Mouse (Mus musculus): ENCODE measurements at regions not wholly inside any gene's neighbourhood (a gene's known extent, or its start where the extent isn't known, plus 50 kb on each side); places are given as distances from the start of the nearest gene placed in this dataset.

DNA sequence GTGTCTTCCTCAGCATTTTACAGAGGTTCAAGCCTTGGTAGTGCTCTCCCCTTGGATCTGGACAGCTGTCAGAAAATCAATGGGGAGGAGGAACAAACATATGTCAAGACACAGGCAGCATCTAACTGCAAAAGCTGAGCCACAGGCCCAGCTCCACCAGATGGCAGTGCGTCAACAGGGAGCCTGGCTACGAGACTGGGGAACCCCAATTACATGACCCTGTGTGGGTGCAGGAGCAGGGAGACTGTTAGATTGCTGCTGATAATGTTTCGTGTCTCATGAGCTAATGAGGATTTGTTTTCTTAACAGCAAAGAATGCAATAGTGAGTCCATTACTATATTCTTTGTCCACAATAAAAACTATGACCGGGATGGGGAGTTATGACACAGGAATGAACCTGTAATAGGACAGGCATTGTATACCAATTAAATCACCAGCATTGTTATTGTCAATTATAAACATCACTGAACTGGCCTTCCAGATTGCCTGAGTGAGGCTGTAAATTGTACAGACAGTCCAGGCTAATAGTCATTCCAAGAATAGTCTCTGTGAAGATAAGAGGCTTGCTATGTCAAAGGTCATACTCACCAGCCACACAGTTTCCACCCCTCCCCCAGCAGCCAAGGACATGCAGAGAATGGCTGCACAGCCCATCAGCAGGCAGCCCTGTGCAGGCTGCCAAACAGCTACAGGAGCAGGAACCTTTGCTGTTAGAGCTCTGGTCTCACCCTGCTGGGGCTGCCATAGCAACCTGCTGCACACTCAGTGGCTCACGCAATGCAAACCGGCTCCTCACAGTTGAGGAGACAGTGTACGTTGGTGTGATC, 58.8 kb upstream of the Barx2 start:
- ATAC-seq (replicated peaks; ENCODE audit: low read depth, poor library complexity, severe bottlenecking): peak; percentile 96

DNA sequence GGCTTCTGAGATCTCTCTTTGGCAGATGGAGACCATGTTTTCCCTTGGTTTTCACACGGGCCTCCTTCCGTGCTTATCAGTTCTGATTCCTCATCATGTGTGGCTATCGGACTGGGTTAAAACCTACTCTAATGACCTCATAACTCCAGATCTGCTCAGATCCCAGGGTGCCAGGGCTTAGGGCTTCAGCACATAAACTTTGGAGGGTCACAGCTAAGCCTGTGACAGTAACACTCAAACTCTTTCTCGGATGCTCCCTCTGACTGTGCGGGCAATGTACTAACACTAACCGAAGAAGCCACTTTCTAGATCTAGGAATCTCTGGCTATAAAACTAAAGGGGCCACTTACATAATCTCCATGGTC, 59.3 kb upstream of the Barx2 start:
- ATAC-seq (replicated peaks; ENCODE audit: low read depth, poor library complexity, severe bottlenecking): no peak

DNA sequence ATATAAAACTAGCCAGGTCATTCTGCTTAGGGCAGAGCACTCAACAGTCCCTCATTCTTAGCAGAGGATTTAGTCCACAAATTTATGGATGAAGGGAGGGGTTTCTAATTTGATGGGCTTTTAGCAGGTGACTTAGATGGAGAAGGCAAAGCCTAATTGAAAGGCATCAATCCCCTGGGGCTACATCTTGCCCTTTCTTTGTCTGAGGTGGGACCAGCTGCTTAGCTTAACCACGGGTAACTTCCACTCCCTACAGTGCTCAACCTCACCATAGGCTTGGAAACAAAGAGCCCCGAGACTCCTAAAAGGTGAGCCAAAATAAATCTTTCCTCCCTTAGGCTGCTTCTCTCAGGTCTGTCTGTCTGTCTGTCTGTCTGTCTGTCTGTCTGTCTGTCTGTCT, 62.9 kb upstream of the Barx2 start:
- no peak for ATAC-seq (replicated peaks; ENCODE audit: low read depth, poor library complexity, severe bottlenecking)

DNA sequence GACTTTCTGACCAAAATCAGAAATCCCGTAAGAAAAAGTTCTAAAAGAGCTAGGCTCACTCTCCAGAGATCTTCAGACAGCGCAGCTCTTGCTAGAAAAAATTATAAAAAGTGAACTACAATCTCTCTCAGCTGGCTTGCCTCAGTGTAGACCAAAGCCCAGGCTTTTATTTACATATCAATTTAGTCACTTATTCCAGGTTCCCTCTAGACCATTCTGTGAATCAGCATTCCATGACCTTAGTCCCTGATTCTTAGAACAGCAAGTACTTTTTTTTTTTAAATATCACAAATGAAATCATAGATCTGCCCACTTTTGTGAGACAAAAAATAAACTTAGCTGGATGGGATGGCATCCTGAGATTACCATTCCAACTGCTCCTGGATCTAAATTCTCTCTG, 64.8 kb upstream of the Barx2 start:
- ATAC-seq (replicated peaks; ENCODE audit: low read depth, poor library complexity, severe bottlenecking): no peak

DNA sequence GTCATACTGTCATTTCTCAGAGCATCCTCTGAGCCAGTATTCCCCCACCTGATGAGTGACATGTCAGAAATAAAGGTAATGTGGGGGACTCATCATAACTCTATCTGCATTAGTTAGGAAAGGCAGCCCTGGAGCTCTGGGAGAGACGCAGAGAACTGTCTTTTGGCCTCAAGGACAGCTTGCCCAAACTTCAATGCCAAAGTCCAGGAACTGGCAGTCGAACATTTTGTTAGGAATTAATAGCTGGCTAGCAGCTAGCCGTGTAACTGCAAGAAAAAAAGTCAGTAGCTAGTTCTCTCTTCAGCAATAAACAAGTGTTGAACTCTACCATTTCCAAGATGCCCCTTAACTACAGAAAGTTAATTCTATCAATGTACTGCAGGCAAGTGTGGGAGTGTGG, 65.9 kb upstream of the Barx2 start:
- ATAC-seq (replicated peaks; ENCODE audit: low read depth, poor library complexity, severe bottlenecking): no peak

DNA sequence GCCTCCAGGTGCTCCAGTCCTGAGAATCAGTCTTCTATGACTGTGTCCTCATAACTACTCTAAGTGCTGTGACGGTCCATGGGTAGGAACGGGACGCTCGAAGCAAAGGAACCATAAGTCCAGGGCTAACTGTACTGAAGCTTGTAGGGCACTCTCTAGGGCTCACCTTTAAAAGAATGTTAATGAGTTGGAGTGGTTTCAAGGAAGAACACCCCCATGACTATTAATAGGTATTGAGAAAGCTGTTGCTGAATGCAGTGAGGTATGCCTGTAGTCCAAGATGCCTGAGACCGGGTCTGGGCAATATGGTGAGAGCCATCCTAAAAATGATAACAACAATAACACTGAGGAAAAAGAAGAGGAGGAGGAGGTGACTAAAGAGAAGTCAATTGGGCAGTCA, 67.2 kb upstream of the Barx2 start:
- ATAC-seq (replicated peaks; ENCODE audit: low read depth, poor library complexity, severe bottlenecking): no peak

DNA sequence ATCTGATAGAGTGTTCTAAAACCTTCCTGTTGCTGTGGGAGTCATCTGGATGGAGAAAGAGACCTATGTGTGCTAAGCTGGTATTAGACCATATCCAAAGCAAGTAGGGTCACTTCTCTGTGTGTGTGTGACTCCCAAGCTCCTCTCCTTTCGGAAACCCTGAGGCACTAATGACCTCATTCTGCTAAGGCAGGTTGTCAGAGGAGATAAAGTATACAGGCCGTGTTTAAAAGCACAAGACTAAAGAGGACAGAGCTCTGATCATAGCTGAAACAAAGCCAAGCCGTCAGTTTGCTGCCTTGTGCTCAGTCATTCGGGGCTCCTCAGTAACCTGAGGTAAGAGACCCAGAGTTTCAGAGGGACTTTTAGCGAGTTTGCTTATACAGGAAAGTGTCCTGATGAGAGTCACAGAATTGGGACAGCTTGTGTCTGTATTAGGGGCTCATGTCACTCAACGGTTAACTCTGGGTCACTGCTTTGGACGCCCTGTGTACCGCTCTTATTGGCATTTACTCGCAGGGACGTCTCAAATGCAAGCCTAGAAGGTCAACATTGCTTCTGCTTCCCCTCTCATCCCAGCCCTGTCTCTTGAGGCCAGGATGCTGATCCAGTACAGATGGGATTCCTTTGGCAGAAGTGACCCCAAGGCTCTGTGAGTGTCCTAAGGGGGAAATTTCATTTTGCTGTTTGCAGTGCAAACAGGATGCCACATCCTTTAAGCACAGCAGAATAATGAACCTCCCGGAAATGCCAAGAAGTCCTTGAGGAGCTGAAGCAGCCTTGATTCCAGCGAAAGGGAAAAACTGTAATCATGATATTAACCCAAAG, 70.7 kb upstream of the Barx2 start:
- no peak for ATAC-seq (replicated peaks; ENCODE audit: low read depth, poor library complexity, severe bottlenecking)

DNA sequence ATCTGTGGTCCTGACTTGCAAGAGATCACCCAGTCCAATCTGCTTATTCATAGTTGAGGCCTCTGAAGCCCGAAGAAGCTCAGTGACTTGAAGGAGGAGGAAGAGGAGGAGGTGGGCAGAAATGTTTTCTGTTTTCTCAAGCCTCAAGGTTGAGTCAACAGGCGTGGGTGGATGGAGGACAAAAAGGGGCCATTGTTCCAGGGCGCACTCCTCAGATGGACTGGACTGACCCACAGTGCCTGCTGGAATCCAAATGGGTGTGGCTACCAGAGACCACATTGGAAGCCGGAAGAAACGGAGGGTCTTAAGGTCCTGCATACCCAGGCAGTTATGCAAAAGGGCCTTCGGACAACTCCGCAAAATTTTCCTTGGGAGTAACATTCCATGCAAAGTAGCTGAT, 75.6 kb upstream of the Barx2 start:
- ATAC-seq (replicated peaks; ENCODE audit: low read depth, poor library complexity, severe bottlenecking): no peak

DNA sequence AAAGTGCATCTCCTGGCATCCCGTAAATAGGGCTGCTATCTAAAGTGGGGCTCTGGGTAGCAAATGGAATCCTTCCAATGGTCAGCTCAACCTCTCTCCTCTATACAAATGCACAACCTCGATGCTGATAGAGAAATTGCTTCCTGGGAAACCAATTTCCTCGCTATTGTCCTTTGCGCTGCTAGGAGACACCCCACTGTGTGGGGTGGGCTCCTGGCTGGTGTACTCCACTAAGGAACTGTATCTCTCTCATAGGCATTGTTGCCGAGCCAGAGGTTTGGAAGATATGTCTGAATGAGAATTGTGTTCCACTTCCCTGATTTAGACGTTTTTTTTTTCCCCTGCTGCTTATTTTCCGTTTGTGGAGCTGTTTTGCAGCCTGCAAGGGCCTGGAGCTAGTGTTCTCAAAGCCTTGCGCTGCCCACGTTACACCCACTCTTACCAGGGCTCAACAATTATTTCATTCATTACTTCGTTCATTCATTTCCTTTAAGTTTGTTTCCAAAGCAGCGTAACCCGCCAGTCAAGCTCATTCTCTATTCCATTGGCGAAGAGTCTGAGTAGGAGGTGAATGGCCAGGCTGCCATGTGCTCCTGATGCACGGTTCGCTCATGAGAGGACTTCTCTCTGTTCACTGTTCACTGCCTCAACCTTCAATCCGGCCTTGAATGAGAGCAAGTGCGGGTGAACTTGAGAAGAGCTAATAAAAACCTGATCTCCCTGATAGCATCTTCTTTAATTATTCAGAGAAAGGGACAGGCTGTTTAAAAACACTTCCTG, 76.5 kb upstream of the Barx2 start:
- no peak for ATAC-seq (replicated peaks; ENCODE audit: low read depth, poor library complexity, severe bottlenecking)

DNA sequence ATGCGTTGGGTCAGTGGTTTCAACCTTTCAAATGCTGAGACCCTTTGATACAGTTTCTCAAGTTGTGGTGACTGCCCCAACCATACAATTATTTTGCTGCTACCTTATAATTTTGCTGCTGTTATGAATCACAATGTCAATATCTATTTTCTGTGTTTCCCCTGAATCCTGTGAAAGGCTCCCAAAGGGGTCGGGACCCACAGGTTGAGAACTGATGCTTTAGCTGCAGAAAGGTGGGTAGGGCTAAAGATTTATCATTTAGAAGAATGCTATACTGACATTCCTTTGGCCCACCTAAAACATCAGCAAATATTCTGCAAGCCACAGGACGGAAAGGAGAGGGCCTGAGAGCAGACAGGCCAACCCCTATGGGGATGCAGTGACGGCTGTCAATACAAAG, 77.2 kb upstream of the Barx2 start:
- ATAC-seq (replicated peaks; ENCODE audit: low read depth, poor library complexity, severe bottlenecking): no peak

DNA sequence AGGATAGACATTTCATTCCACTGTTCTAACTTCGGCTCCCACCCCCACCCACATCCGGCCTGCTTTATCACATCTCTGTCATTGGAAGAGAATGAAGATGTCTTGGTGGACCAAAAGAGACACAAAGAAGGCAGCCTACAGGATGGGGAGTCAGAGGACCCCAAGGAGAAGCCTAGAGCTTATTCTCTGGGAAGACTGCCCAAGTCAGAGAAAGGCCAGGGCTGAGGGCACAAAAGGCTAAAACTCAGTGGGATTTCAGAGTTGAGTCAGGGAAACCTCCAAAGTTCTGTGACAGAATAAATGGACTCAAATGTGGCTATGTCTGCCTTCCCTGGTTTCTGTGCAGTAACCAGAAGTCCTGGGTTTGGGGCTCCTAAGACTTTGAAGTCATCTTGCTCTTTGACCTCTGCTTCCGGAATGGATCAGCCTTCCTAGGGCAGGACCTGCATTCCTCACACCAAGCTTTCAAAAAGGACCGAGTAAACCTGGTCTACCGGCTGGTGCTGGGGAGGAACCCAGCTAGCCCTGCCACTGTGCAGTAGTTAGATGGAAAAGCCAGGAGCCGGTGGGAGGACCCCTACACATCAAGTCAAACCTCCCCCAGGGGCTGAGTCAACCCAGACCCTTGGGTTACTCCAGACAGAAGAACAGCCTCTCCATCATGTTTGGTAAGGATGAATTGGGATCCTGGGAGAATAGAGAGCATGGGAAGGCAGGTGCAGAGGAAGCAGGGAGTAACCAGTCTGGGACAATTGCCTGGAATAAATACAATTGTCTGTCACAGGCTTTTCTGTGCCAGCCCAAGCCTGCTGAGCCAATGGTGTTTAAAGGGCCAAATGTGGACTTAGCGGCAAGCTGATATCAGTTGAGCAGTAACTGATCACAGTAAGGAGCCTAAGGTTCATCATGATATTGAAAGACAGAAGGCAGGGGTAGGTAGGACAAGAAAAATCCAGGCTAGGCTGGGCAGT, 80.7 kb upstream of the Barx2 start:
- no peak for ATAC-seq (replicated peaks; ENCODE audit: low read depth, poor library complexity, severe bottlenecking)

DNA sequence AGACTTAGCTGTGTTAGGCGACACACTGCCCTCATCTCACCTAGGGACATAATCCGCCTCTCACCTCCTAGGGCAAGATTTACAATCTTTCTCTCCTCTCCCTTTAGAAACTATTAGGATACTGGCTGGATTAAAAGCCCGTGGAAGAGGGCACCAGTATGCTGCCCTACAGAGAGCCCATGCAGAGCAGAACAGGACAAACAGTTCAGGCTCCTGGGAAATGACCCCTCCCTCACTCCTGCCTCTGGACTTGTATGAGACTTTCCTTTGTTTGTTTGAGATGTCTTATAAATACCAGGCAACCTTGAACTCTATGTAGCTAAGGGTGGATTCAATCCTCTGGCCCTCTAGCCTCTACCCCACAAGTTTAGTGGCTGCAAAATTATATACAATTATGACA, 81.8 kb upstream of the Barx2 start:
- no peak for ATAC-seq (replicated peaks; ENCODE audit: low read depth, poor library complexity, severe bottlenecking)

DNA sequence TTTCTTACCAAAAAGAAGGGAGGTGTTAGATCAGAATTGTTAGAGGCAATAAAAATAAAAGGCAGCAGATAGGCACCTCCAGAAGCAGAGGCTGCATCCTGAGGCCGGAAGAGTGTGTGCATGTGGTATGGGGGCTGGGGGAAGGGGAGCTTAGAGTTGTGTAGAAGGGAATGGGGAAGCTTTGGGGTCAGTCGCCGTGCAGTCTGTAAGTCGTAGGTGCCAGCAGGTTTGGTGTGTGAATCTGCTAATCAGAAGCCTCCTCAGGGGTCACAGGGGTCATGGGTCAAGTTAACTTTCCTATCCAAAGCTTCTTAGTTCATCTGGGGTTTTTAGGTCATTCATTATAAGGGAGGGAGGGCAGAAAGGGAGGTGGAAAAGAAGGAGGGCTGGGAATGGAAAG, 82.4 kb upstream of the Barx2 start:
- ATAC-seq (replicated peaks; ENCODE audit: low read depth, poor library complexity, severe bottlenecking): peak; percentile 82

DNA sequence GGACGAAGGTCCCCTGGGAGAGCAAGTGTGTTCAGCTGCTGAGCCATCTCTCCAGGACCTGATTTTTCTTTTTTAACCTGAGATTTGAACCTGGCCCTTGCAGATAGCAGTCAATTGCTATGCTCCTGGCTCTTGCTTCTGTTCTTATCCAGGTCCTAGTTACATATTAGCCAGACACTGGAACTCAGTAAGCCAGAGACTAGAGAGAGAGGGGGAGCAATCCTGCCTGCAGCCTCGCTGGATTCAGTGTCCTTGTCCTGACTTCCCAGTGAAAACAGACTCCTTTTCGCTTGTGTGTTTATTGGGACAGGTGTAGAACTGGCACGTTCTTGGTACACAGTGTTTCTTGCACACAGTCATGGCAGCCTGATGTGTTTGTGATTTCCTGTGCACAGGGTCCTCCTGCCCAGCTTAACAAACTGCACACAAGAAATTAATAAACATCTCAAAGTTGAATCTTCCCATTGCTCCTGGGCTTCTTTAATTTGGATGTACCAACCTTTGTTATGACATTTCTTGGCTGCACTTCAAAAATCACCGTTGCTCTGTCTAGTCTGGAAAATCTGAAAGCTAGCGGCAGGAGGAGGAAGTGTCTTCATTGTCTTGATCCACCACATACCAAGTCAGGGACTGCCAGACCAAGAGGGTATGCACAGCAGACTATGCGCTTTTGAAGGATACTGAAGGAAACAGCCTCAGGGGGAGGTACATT, 83.4 kb upstream of the Barx2 start:
- ATAC-seq (replicated peaks; ENCODE audit: low read depth, poor library complexity, severe bottlenecking): 0 out of 2 replicates have a peak, but pooled peaks have one; percentile 24

DNA sequence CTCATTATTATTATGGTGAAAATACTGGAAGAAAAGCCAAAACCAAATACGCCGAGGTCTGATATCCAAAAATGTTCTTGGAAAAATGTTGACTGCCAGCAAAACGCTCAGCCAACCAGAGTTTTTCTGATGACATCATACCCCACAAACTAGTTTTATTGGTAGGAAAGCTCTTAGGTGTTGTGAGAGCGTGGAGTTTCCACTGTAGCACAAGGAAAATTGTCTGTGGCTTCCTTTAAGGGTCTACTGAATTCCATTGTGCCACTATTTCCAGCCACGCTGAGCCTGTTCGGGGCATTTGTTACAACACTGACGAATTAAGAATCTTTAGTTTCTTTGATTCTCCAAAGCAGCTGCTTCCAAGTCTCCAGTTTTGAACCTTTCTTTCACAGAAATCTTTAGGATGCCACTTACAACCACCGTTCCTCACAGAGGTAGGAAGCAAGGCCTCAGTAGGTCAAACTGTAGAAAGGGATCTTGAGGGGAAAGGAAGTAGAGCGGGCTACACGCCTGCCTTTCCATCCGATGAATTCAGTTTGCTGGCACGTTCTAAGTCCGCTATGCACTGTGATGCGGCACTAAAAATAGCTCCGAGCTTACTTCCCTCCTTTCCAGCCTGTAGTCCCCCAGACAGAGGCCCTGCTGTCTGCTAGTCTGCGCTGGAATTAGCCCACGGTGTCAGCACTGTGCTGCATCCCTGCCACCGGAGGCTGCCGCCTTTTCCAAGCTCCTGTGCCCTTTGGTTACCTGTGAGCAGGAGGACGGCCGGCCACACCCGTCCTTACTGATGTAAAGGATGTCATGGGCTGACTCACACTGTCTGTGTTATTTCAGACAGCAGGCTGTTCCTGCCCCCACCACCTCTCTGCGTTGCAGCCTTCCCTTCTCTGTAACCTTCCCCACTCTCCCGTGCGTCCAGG, 84.2 kb upstream of the Barx2 start:
- ATAC-seq (replicated peaks; ENCODE audit: low read depth, poor library complexity, severe bottlenecking): peak; percentile 56

DNA sequence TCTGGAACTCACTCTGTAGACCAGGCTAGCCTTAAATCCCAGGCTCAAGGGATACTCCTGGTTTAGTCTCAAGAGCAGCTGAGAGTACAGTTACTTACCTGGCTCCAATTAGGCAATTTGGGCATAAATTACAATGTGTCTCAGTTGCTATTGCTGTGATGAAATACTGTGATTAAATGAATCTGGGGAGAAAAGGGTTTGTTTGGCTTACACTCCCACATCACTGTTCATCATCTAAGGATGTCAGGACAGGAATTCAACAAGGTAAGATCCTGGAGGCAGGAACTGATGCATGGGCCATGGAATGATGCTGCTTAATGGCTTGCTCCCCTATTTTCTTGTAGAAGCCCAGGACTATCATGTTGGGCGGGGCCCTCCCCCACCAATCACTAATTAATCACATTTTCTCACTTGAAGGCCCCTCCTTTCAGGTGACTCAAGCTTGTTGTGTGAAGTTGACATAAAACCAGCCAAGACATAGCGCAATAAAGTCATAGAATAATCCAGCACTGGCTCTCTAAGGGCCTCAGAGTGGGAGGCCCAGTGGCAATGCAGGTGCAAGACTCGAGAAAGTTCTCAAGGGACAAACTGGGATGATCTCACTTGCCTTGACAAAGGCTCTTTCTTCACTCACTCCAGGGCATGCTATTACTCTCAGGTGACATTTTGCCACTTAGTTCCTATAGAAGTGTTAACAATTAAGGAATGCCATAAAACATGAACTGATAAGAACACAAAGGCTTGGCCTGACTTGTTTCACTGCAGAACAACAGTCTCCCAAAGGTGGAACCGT, 85.4 kb upstream of the Barx2 start:
- no peak for ATAC-seq (replicated peaks; ENCODE audit: low read depth, poor library complexity, severe bottlenecking)

DNA sequence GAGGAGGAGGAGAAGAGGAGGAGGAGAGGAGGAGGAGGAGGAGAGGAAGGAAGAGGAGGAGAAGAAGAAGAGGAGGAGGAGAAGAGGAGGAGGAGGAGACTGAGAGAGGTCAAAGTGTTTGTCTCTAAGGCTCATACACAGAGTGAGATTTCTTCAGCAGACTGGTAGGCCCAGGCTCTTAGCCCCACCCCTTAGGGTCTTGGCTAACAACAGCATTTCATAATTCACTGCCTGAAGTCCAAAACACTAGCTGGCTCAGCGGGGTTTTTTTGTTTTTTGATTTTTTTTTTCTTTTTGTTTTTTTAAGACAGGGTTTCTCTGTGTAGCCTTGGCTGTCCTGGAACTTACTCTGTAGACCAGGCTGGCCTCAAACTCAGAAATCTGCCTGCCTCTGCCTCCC, 86.5 kb upstream of the Barx2 start:
- no peak; the same call in 1 of the 2 replicates for ATAC-seq (replicated peaks; ENCODE audit: low read depth, poor library complexity, severe bottlenecking)

Data from common myeloid progenitor, adult 5-6 weeks (primary cell).